Mouse (Mus musculus) spleen, adult 2 months (tissue): ENCODE measurements around the gene Car11.

ENCODE experiments used
- CTCF ChIP-seq: fragments of 200-500 bp; IDR thresholded peaks from 2 replicates; pipeline ENCODE4 v1.5.1; 2011; ENCODE audit warnings: mild to moderate bottlenecking, inconsistent platforms; ENCODE audit not compliant: insufficient read depth, insufficient read length, insufficient replicate concordance; ENCODE audit errors: extremely low read depth
- POLR2A ChIP-seq: fragments of 200-500 bp; IDR thresholded peaks from 2 replicates; pipeline ENCODE4 v1.6.1; 2011; ENCODE audit warnings: low read depth, low read length, inconsistent platforms

- TF ChIP-seq POLR2A (no peak), CTCF (no peak)
These were observed 4.5 kb upstream of the Car11 start for GRCm38 (mm10) chr7:45695098-45695497.
